Mouse (Mus musculus) liver, adult 2 months (tissue): ENCODE data around the gene Sh2d4b.

ENCODE experiments used
- CTCF ChIP-seq: fragments of 200-500 bp; IDR thresholded peaks from 2 replicates; pipeline ENCODE4 v1.5.1; 2011; ENCODE audit warnings: low read depth, low read length, control low read depth
- POLR2A ChIP-seq: fragments of 200-500 bp; IDR thresholded peaks from 2 replicates; pipeline ENCODE4 v1.6.1; 2011; ENCODE audit warnings: low read length, control low read depth; ENCODE audit not compliant: insufficient read depth; ENCODE audit errors: extremely low read depth

DNA sequence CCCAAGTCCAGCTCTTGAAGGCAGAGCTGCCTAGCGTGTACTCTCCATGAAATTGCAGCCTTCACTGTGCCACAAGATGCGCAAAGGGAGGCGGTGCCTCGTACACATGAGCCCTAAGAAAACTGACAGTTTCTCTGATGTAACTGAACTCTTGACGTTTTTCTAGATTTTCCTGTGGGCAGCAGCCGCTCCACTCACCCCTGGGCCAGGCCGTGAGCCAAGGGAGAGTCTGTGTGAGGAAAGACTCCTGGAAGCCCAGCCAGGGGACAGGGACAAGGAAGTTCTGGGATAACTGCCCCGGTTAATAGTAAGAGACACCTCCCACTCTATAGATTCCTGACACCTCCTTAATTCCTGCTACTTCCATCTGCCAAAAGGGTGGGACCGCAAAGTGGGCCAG is 15.7 kb upstream of the Sh2d4b start:
- no peak for TF ChIP-seq POLR2A
- no peak for TF ChIP-seq CTCF
